ENCODE assay signal across 24 mouse cellular contexts in the genomic region with DNA sequence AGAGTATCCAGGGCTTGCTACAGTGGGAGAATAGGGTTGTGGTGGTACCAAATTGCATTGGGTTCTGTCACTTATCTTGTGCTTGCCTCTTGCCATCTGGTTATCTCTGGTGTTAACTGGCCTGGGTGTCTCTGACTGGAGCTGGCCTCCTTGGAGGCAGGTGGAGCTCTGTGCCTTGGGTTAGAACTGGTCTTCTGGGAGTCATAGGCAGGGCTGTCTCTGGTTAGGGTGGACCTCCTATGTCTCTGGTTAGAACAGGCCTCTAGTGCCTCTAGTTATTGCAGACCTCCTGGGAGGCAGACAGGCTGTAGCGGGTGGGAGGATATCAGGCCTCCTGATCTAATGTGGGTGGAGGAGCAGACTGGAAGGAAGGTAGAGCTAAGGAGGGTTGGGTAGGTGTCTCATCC. TPM values are rescaled to one million over a fixed set of nuclear protein-coding genes. Genes with fewer than 3 reads are reported as not detected.
DNase-seq lines count a peak whose midpoint lies in the region; ATAC-seq and TF ChIP-seq lines count a peak whose summit lies in the region.
"Had no signal": no experiment of that assay in that cellular context is flagged by ENCODE, and none has a peak within 500 bp of the region (broad histone marks: within the 10 kb centered on the region; RNA-seq: fewer than 3 reads in every experiment).

No protein-coding gene starts in this region.

- H3K27ac ChIP-seq in lung, embryonic 15.5 days, result no peak overlapping the region
- peak overlapping the region; percentile 89 for H3K27ac ChIP-seq in liver, embryonic 13.5 days
- H3K27ac ChIP-seq: embryonic facial prominence, embryonic 10.5 days; forebrain, embryonic 12.5 days; gastrocnemius, adult 2 months; hindbrain, embryonic 10.5 days; left cerebral cortex, adult 2 months; macrophage; midbrain, embryonic 12.5 days; neural tube, embryonic 15.5 days had no signal

- 92% methylated on average over 1 of the region's 1 CpGs for WGBS in lung, embryonic 15.5 days
- 90% methylated on average over 1 of the region's 1 CpGs for WGBS in lung, adult 2 months
- 33% methylated on average over 1 of the region's 1 CpGs for whole genome bisulfite sequencing in liver, embryonic 13.5 days (ENCODE audit: insufficient replicate concordance)

- H3K9ac ChIP-seq in lung, embryonic 15.5 days, result no peak overlapping the region
- H3K9ac ChIP-seq in liver, embryonic 13.5 days, result peak overlapping the region; percentile 49
- H3K9ac ChIP-seq: forebrain, embryonic 12.5 days; midbrain, embryonic 12.5 days; neural tube, embryonic 15.5 days had no signal

- H3K9me3 ChIP-seq in lung, embryonic 15.5 days, result no peaks in the 10 kb centered on the region
- no peaks in the 10 kb centered on the region for H3K9me3 ChIP-seq in liver, embryonic 13.5 days (replicated peaks)
- H3K9me3 ChIP-seq: forebrain, embryonic 12.5 days; hindbrain, embryonic 10.5 days; neural tube, embryonic 15.5 days had no signal

- H3K4me1 ChIP-seq in lung, embryonic 15.5 days, result no peaks in the 10 kb centered on the region
- no peaks in the 10 kb centered on the region for H3K4me1 ChIP-seq in lung, adult 2 months (ENCODE audit: control insufficient read depth, insufficient read depth, low read length)
- peaks cover 39% of the 10 kb centered on the region for H3K4me1 ChIP-seq in liver, embryonic 13.5 days (replicated peaks)
- H3K4me1 ChIP-seq: embryonic facial prominence, embryonic 10.5 days; forebrain, embryonic 12.5 days; hindbrain, embryonic 10.5 days; midbrain, embryonic 12.5 days; neural tube, embryonic 15.5 days had no signal

- no peak for TF ChIP-seq CTCF in lung, adult 2 months (IDR thresholded peaks at IDR 0.05; ENCODE audit: insufficient read depth, low read length)

- ATAC-seq in lung, embryonic 15.5 days (ENCODE audit: borderline replicate concordance, extremely low read depth, low FRiP score, low TSS enrichment), result 0 out of 2 replicates have a peak, but pooled peaks have one; percentile 31
- peak; percentile 67 for ATAC-seq in erythroblast, adult 5-6 weeks (replicated peaks; ENCODE audit: low FRiP score, poor library complexity, severe bottlenecking)
- peak; percentile 99 for ATAC-seq in liver, embryonic 13.5 days (ENCODE audit: low read depth)
- peak; percentile 93 for ATAC-seq in megakaryocyte-erythroid progenitor cell, adult 5-6 weeks (replicated peaks; ENCODE audit: low FRiP score, low TSS enrichment, poor library complexity, severe bottlenecking)
- ATAC-seq: intestine, postnatal 0 days; lung, postnatal 0 days had no signal

- no peak overlapping the region for H3K4me3 ChIP-seq in lung, embryonic 15.5 days
- no peak overlapping the region for H3K4me3 ChIP-seq in lung, adult 2 months (replicated peaks; ENCODE audit: extremely low read depth, low read depth, low read length)
- peak overlapping the region; percentile 25; the same call in 1 of the 2 replicates for H3K4me3 ChIP-seq in liver, embryonic 13.5 days (replicated peaks)
- H3K4me3 ChIP-seq: embryonic facial prominence, embryonic 10.5 days; forebrain, embryonic 12.5 days; gastrocnemius, adult 2 months; hindbrain, embryonic 10.5 days; left cerebral cortex, adult 2 months; midbrain, embryonic 12.5 days; neural tube, embryonic 15.5 days had no signal

- H3K27me3 ChIP-seq in lung, embryonic 15.5 days, result no peaks in the 10 kb centered on the region
- H3K27me3 ChIP-seq in liver, embryonic 13.5 days, result no peaks in the 10 kb centered on the region
- H3K27me3 ChIP-seq: forebrain, embryonic 12.5 days; midbrain, embryonic 12.5 days; neural tube, embryonic 15.5 days had no signal

- no peak overlapping the region for H3K4me2 ChIP-seq in lung, embryonic 15.5 days
- peak overlapping the region; percentile 56 for H3K4me2 ChIP-seq in liver, embryonic 13.5 days
- H3K4me2 ChIP-seq: forebrain, embryonic 12.5 days; heart, embryonic 11.5 days; midbrain, embryonic 12.5 days; neural tube, embryonic 15.5 days had no signal

- intact Hi-C loops in gastrocnemius, postnatal 36 days (cut with DNase I), result no loop called here
- intact Hi-C loops in heart, postnatal 14 days (cut with DNase I), result no loop called here

- no peak for DNase-seq in lung, adult 2 months
- DNase-seq in liver, embryonic 13.5 days, result peak; percentile 72
- no peak for DNase-seq in ovary, postnatal 14 days (ENCODE audit: low spot score)
- DNase-seq in gastrocnemius, postnatal 36 days, result no peak
- DNase-seq in heart, postnatal 14 days, result no peak
- DNase-seq: adrenal gland, postnatal 10 days; cerebellum, adult 11 months; cerebellum, postnatal 10 days; gastrocnemius, adult 2 months; kidney, postnatal 4 days; layer of hippocampus, adult 9-11 months had no signal

- peaks cover 11% of the 10 kb centered on the region; the same call in 1 of the 2 replicates for H3K36me3 ChIP-seq in lung, embryonic 15.5 days
- H3K36me3 ChIP-seq in liver, embryonic 13.5 days, result peaks cover 4% of the 10 kb centered on the region; the same call in 1 of the 2 replicates

- TF ChIP-seq POLR2A in lung, adult 2 months (IDR thresholded peaks at IDR 0.05; ENCODE audit: borderline replicate concordance, extremely low read depth, low read depth, low read length), result no peak

RNA-seq across cellular contexts. Expression of gene Mtx2, which starts 36.5 kb away (rescaled TPM):
- polyA plus RNA-seq in lung, embryonic 15.5 days (2015; fragmentation: Nextera tagmentation; extraction: Ambion mirVana), result 111 and 119 TPM in 2 replicates
- 31.3 and 37.6 TPM in 2 replicates for polyA plus RNA-seq in lung, adult 2 months (2012; rRNA removed)
- total RNA-seq in erythroblast, adult 5-6 weeks (2015; ENCODE audit: low replicate concordance), result 25.9 and 36.7 TPM in 2 replicates
- total RNA-seq in erythroblast, adult 5-6 weeks (2017; ENCODE audit: low replicate concordance), result 4.6 and 7.7 TPM in 2 replicates
- 74.4 and 78.7 TPM in 2 replicates for polyA plus RNA-seq in liver, embryonic 13.5 days (2015; fragmentation: Nextera tagmentation; extraction: Ambion mirVana)
- 71.8 and 72.1 TPM in 2 replicates for total RNA-seq in megakaryocyte-erythroid progenitor cell, adult 5-6 weeks (2014; fragmentation: Nextera tagmentation)
- total RNA-seq in megakaryocyte-erythroid progenitor cell, adult 5-6 weeks (2017), result 50.6 and 51.1 TPM in 2 replicates
- total RNA-seq in gastrocnemius, postnatal 36 days (2021), result 10 to 100 TPM; 26.1 to 32.9 TPM
- total RNA-seq in heart, postnatal 14 days (2021), result 100 to 1,000 TPM; 104 to 121 TPM

Comparison
In these comparisons a context has a peak if more than half of its experiments do, and no peak if none do; other contexts are left out.
1. ATAC-seq: peak in every context shown above with its lines; median percentile 99 in liver, embryonic 13.5 days; 93 in megakaryocyte-erythroid progenitor cell, adult 5-6 weeks; 67 in erythroblast, adult 5-6 weeks; 31 in lung, embryonic 15.5 days.